Mouse (Mus musculus): ENCODE measurements at regions not wholly inside any gene's neighbourhood (a gene's known extent, or its start where the extent isn't known, plus 50 kb on each side); places are given as distances from the start of the nearest gene placed in this dataset.

DNA sequence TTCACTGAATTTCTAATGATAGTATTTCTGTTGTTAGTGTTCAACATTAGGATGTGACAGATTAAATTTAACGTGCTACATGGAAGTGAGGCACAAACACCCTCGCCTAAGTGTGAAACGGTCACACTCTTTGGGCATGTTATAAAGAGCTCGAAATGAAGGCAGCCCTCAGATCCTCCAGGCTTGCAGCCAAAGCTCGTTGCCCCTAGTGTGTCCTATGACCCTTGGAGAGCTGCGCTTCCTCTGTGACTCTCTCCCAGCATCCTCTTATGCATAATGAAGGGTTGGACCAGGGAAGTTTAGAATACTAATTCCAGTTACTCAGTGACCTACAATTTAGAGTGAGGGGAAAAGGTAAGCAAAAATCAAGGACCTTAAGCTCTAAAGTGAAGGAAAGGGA is 92.4 kb upstream of the Spred1 start:
- Histone ChIP-seq H3K4me1 (no peaks in the 10 kb centered on the region), H3K36me3 (no peaks in the 10 kb centered on the region), H3K4me2 (replicated peaks) (no peak overlapping the region), H3K9me3 (replicated peaks) (no peaks in the 10 kb centered on the region), H3K27ac (replicated peaks) (no peak overlapping the region), H3K4me3 (replicated peaks) (no peak overlapping the region), H3K9ac (no peak overlapping the region), H3K27me3 (no peaks in the 10 kb centered on the region)
- WGBS: 69% methylated on average over 6 of the region's 6 CpGs
- ATAC-seq (ENCODE audit: insufficient number of reproducible peaks, low FRiP score, low TSS enrichment, low read depth): no peak

DNA sequence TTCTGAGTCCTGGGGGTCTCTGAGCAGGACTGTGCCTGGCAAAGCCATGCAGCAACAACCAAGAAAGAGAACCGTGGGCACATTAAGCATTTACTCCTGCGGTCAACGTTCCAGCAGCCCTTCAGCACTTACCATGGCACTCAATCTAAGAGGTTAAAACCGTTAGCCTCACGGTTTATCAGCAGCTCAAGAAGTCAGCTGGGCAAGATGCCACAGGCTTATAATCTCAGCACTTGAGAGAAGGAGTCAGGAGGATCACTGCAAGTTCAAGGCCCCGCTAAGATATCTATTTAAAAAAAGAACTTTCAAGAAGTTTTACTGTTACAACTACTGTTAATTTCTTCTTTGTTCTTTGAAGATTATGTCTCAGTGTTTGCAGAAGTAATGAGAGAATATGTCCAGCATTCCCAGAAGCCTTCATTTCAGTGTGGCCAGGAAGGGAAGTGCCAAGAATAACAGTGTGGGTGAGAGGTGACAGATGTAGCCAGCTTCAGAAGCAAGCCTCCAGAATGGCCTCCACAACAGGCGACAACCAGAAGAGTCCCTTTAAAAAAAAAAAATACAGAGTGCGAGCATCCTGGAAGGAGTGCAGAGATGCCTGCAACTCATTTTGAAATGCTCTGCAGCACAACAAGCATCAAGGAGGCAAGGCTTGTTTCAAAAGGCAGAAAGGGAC is 84.8 kb upstream of the Spred1 start:
- H3K4me2 ChIP-seq (replicated peaks): no peak overlapping the region
- no peak overlapping the region for H3K4me3 ChIP-seq (replicated peaks)
- no peaks in the 10 kb centered on the region for H3K36me3 ChIP-seq
- no peaks in the 10 kb centered on the region for H3K27me3 ChIP-seq
- H3K27ac ChIP-seq (replicated peaks): 0 out of 2 replicates have a peak overlapping the region, but pooled peaks have one; percentile 53
- no peak for ATAC-seq (ENCODE audit: insufficient number of reproducible peaks, low FRiP score, low TSS enrichment, low read depth)
- H3K9me3 ChIP-seq (replicated peaks): no peaks in the 10 kb centered on the region
- WGBS: 66% methylated on average over 8 of the region's 8 CpGs
- peaks cover 8% of the 10 kb centered on the region for H3K4me1 ChIP-seq
- H3K9ac ChIP-seq: no peak overlapping the region

DNA sequence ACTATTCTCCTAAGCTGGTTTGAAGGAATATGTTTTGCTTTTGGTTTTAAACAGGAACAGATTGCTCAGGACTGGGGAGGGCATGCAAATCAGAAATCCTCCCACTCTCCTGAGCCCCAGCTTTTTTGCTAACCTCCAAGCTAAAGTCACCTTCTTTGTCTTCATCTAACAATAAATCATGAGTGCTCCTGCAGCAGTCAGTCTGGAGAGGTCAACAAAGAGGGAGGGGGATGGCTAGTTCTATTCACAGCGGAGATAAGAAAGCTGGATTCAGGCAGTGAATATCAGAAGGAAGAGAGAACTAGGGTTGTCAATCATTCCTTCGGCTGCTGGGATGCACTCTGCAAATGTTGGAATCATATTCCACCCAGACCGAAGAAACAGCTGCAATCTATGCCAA is 81.0 kb upstream of the Spred1 start:
- Histone ChIP-seq H3K4me3 (replicated peaks) (no peak overlapping the region), H3K27me3 (no peaks in the 10 kb centered on the region), H3K36me3 (no peaks in the 10 kb centered on the region), H3K27ac (replicated peaks) (no peak overlapping the region), H3K9ac (no peak overlapping the region), H3K9me3 (replicated peaks) (no peaks in the 10 kb centered on the region), H3K4me2 (replicated peaks) (no peak overlapping the region), H3K4me1 (peaks cover 8% of the 10 kb centered on the region)
- WGBS: 37% methylated on average over 3 of the region's 3 CpGs
- no peak for ATAC-seq (ENCODE audit: insufficient number of reproducible peaks, low FRiP score, low TSS enrichment, low read depth)

DNA sequence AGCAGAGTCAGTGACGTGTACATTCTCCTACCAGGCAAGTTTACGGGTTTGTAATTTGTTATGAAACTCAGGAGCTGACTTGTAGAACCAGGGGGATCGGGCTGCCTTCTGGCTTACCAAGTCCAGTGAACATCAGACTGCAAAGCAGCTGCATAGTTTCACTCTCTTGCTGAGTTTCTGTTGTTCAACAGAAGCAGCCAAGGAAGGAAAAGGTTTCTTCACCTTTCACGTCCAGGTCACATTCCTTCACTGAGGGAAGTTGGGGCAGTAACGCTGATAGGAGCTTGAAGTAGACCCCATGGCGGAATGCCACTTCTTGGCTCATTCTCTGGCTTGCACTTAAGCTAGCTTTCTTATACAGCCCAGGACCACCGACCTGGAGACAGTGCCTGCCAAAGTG is 77.3 kb upstream of the Spred1 start:
- Histone ChIP-seq H3K4me1 (peaks cover 8% of the 10 kb centered on the region), H3K4me2 (replicated peaks) (no peak overlapping the region), H3K9ac (no peak overlapping the region), H3K27ac (replicated peaks) (no peak overlapping the region), H3K27me3 (no peaks in the 10 kb centered on the region), H3K9me3 (replicated peaks) (no peaks in the 10 kb centered on the region), H3K4me3 (replicated peaks) (no peak overlapping the region), H3K36me3 (no peaks in the 10 kb centered on the region)
- ATAC-seq (ENCODE audit: insufficient number of reproducible peaks, low FRiP score, low TSS enrichment, low read depth): no peak
- 51% methylated on average over 7 of the region's 7 CpGs for WGBS

DNA sequence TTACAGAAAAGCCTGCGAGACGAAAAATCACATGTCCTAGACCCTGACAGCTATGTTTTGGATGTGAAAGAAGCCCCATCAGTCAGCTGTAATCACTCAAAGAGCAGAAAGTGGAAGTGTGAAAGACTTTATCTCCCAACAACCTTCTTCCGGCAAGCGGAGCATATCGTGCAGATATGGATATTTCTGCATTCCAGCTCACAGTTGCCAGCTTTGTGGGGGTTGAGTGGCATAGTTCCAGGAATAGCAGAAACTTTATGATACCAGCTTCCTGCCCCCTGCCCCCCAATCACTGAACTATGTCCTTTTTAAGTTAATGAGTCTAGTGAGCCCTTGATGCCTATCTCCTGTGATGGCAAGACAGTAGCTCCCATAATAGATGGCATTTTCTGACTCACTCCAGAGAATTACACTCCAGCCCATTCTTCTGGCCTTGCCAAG is 72.9 kb upstream of the Spred1 start:
- Histone ChIP-seq H3K27ac (replicated peaks) (no peak overlapping the region), H3K4me1 (no peaks in the 10 kb centered on the region), H3K9ac (no peak overlapping the region), H3K4me3 (replicated peaks) (no peak overlapping the region), H3K4me2 (replicated peaks) (no peak overlapping the region), H3K9me3 (replicated peaks) (no peaks in the 10 kb centered on the region), H3K36me3 (no peaks in the 10 kb centered on the region), H3K27me3 (no peaks in the 10 kb centered on the region)
- WGBS: 67% methylated on average over 5 of the region's 5 CpGs
- ATAC-seq (ENCODE audit: insufficient number of reproducible peaks, low FRiP score, low TSS enrichment, low read depth): no peak

DNA sequence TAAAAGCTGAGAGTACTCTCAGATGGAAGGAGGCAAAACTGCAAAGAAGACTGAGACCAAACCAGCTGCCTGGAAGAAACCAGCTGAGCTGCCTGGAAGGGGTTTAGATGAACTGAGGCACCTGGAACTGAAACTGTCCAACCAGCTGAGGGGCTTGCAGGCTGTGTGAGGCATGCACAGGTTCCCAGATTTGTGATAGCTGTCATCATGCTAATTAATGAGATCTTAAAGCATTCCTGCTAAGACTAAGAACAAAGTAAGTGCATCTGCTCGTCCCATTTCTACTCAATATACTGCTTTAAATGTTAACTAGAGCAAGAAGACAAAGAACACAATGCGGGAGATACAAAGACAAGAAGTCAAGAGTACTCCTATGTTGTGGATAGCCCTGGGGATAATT is 71.1 kb upstream of the Spred1 start:
- Histone ChIP-seq H3K9me3 (replicated peaks) (no peaks in the 10 kb centered on the region), H3K4me3 (replicated peaks) (no peak overlapping the region), H3K4me2 (replicated peaks) (no peak overlapping the region), H3K27me3 (no peaks in the 10 kb centered on the region), H3K27ac (replicated peaks) (no peak overlapping the region), H3K4me1 (no peaks in the 10 kb centered on the region), H3K9ac (no peak overlapping the region), H3K36me3 (no peaks in the 10 kb centered on the region)
- ATAC-seq (ENCODE audit: insufficient number of reproducible peaks, low FRiP score, low TSS enrichment, low read depth): no peak
- 67% methylated on average over 2 of the region's 2 CpGs for WGBS

DNA sequence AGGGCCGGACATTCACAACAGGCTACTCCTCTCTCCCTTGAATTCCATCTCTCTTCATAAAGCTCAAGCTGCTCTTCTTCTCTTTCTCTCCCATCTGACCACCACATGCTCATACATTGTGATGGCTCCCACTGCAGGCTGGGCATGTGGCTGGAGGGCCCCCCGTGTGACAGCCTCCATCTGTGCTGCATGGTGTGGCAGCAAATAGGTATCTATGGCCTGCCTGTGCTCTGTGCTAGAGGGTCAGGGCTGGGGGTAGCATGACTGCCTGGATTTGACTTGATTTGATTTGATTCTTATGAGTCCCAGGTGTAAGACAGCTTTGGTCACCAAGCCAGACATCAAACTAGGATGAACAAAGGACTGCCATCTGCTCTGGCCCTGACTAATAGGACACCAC is 57.0 kb upstream of the Spred1 start:
- no peaks in the 10 kb centered on the region for H3K4me1 ChIP-seq
- H3K4me3 ChIP-seq (replicated peaks): no peak overlapping the region
- no peak overlapping the region for H3K9ac ChIP-seq
- no peak overlapping the region for H3K4me2 ChIP-seq (replicated peaks)
- H3K36me3 ChIP-seq: no peaks in the 10 kb centered on the region
- 44% methylated on average over 2 of the region's 2 CpGs for WGBS
- no peaks in the 10 kb centered on the region for H3K27me3 ChIP-seq
- H3K27ac ChIP-seq (replicated peaks): no peak overlapping the region
- no peak for ATAC-seq (ENCODE audit: insufficient number of reproducible peaks, low FRiP score, low TSS enrichment, low read depth)
- no peaks in the 10 kb centered on the region for H3K9me3 ChIP-seq (replicated peaks)

DNA sequence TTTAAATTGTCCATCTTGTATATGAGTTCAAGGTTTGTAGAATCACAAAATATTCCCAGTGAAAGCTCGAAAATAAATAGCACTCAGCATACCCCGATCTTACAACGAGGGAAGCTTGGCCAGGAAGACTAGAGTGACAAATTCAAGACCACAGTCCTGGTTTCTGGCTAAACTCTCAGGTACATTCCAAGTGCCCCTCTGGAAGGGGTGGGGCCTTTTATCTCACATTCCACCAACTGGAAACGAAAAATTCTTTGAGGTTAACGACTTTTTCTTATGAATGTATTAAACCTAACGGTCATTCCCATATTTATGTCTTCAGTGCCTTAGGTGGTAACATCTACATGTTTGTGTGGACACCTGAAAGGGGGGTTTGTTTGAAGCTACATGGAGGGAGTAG is 50.8 kb upstream of the Spred1 start:
- H3K4me1 ChIP-seq: no peaks in the 10 kb centered on the region
- WGBS: 72% methylated on average over 6 of the region's 6 CpGs

DNA sequence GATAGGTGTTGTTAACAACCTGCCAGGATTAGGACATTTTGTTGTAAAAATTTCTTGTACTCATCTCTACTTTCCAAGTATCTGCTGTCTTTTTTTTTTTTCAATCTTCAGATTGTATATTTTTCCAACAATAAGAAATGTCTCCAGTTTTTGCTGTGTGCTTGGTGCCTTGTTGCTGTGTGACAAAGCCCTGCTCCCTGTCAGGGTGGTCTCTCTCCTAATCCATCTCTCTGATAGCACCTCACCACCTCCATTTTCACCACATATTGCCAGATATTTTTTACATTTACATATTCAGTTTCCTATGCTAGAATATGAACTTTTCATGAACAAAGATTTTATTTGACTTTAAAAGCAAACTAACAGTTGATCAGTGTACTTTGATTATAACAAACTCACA is 50.1 kb upstream of the Spred1 start:
- no peaks in the 10 kb centered on the region for H3K4me1 ChIP-seq
- no peaks in the 10 kb centered on the region for H3K27me3 ChIP-seq
- no peaks in the 10 kb centered on the region for H3K36me3 ChIP-seq
- H3K4me2 ChIP-seq (replicated peaks): no peak overlapping the region
- H3K27ac ChIP-seq (replicated peaks): no peak overlapping the region
- no peaks in the 10 kb centered on the region for H3K9me3 ChIP-seq (replicated peaks)
- no peak overlapping the region for H3K4me3 ChIP-seq (replicated peaks)
- no peak overlapping the region for H3K9ac ChIP-seq
- ATAC-seq (ENCODE audit: insufficient number of reproducible peaks, low FRiP score, low TSS enrichment, low read depth): no peak

More for the DNA sequence above, 50.8 kb upstream of the Spred1 start:
- Histone ChIP-seq H3K4me2 (replicated peaks) (no peak overlapping the region), H3K9me3 (replicated peaks) (no peaks in the 10 kb centered on the region), H3K27me3 (no peaks in the 10 kb centered on the region), H3K9ac (no peak overlapping the region), H3K36me3 (no peaks in the 10 kb centered on the region), H3K27ac (replicated peaks) (no peak overlapping the region), H3K4me3 (replicated peaks) (no peak overlapping the region)
- ATAC-seq (ENCODE audit: insufficient number of reproducible peaks, low FRiP score, low TSS enrichment, low read depth): no peak
